Comparison of ENCODE assay signal across 9 mouse cellular contexts in genomic region chr5:115191880-115192827, GRCm38 (mm10). TPM values are rescaled to one million over a fixed set of nuclear protein-coding genes. Genes with fewer than 3 reads are reported as not detected.
DNase-seq lines count a peak whose midpoint lies in the region; ATAC-seq and TF ChIP-seq lines count a peak whose summit lies in the region.
"Had no signal": no experiment of that assay in that cellular context is flagged by ENCODE, and none has a peak within 500 bp of the region (broad histone marks: within the 10 kb centered on the region; RNA-seq: fewer than 3 reads in every experiment).

No protein-coding gene starts in this region.

- TF ChIP-seq EP300 in stomach, postnatal 0 days (optimal IDR thresholded peaks at IDR 0.05), result no peak

- peak overlapping the region; percentile 100; the same call in 1 of the 2 replicates for H3K4me2 ChIP-seq in stomach, embryonic 14.5 days (replicated peaks; ENCODE audit: low read depth, low read length)
- no peak overlapping the region for H3K4me2 ChIP-seq in stomach, postnatal 0 days (replicated peaks; ENCODE audit: low read depth)
- peak overlapping the region; percentile 97 for H3K4me2 ChIP-seq in hindbrain, postnatal 0 days (ENCODE audit: low read depth, low read length)

- no peak for ATAC-seq in stomach, embryonic 14.5 days (ENCODE audit: insufficient number of reproducible peaks, insufficient read depth, low FRiP score, low read depth)
- ATAC-seq in stomach, postnatal 0 days (ENCODE audit: low FRiP score, low TSS enrichment), result no peak
- no peak for ATAC-seq in hindbrain, postnatal 0 days
- no peak for ATAC-seq in activated CD4-positive, CD25-positive, alpha-beta regulatory T cell, adult 4 months

- WGBS in stomach, embryonic 14.5 days, result 12% methylated on average over 29 of the region's 29 CpGs
- 16% methylated on average over 29 of the region's 29 CpGs for WGBS in stomach, postnatal 0 days
- 7% methylated on average over 29 of the region's 29 CpGs for WGBS in hindbrain, postnatal 0 days

- no peak overlapping the region for H3K27ac ChIP-seq in stomach, embryonic 14.5 days (ENCODE audit: low read length)
- no peak overlapping the region for H3K27ac ChIP-seq in stomach, postnatal 0 days (replicated peaks)
- no peak overlapping the region for H3K27ac ChIP-seq in hindbrain, postnatal 0 days

- H3K4me1 ChIP-seq in stomach, embryonic 14.5 days (ENCODE audit: control insufficient read depth, insufficient read depth, low read length), result peaks cover 22% of the 10 kb centered on the region; the same call in 1 of the 2 replicates
- H3K4me1 ChIP-seq in stomach, postnatal 0 days (replicated peaks; ENCODE audit: control insufficient read depth, insufficient read depth), result peaks cover 2% of the 10 kb centered on the region; the same call in 1 of the 2 replicates
- H3K4me1 ChIP-seq in hindbrain, postnatal 0 days (ENCODE audit: insufficient read depth, low read length), result peaks cover 16% of the 10 kb centered on the region

- H3K9me3 ChIP-seq in stomach, embryonic 14.5 days (ENCODE audit: control insufficient read depth, low read depth, low read length), result no peaks in the 10 kb centered on the region
- H3K9me3 ChIP-seq in stomach, postnatal 0 days (ENCODE audit: control insufficient read depth, low read length), result no peaks in the 10 kb centered on the region
- H3K9me3 ChIP-seq in hindbrain, postnatal 0 days (ENCODE audit: low read length), result no peaks in the 10 kb centered on the region

- TF ChIP-seq CTCF in stomach, postnatal 0 days (IDR thresholded peaks at IDR 0.05; ENCODE audit: low read depth), result no peak
- TF ChIP-seq CTCF in hindbrain, postnatal 0 days (IDR thresholded peaks at IDR 0.05; ENCODE audit: low read depth), result no peak

- no peak overlapping the region for H3K4me3 ChIP-seq in stomach, embryonic 14.5 days (ENCODE audit: low read depth, low read length)
- H3K4me3 ChIP-seq in stomach, postnatal 0 days (ENCODE audit: low read depth, low read length), result no peak overlapping the region
- H3K4me3 ChIP-seq in hindbrain, postnatal 0 days (ENCODE audit: low read length), result peak overlapping the region; percentile 62

- H3K27me3 ChIP-seq in stomach, embryonic 14.5 days (ENCODE audit: control insufficient read depth, insufficient read depth, low read length), result peaks cover 26% of the 10 kb centered on the region
- H3K27me3 ChIP-seq in stomach, postnatal 0 days (ENCODE audit: control insufficient read depth, insufficient read depth, low read length), result peaks cover 19% of the 10 kb centered on the region
- peaks cover 12% of the 10 kb centered on the region; the same call in 1 of the 2 replicates for H3K27me3 ChIP-seq in hindbrain, postnatal 0 days (ENCODE audit: insufficient read depth, low read length)

- H3K36me3 ChIP-seq in stomach, embryonic 14.5 days (ENCODE audit: control insufficient read depth, insufficient read depth, low read length), result no peaks in the 10 kb centered on the region
- no peaks in the 10 kb centered on the region for H3K36me3 ChIP-seq in stomach, postnatal 0 days (ENCODE audit: control insufficient read depth, insufficient read depth, low read length)
- H3K36me3 ChIP-seq in hindbrain, postnatal 0 days (ENCODE audit: insufficient read depth, low read length), result no peaks in the 10 kb centered on the region

- peak; percentile 44 for DNase-seq in embryo, embryonic 11 days
- DNase-seq in embryo, embryonic 9.5 days (ENCODE audit: extremely low spot score), result no peak
- DNase-seq in stomach, postnatal 0 days (ENCODE audit: low spot score), result no peak
- DNase-seq in hindbrain, postnatal 0 days (ENCODE audit: low spot score), result peak; percentile 51
- peak; percentile 74 for DNase-seq in testis, postnatal 10 days (ENCODE audit: low spot score)
- no peak for DNase-seq in ovary, postnatal 36 days (ENCODE audit: low spot score)
- DNase-seq: right cerebral cortex, adult 18-20 months had no signal

- no peak overlapping the region for H3K9ac ChIP-seq in stomach, embryonic 14.5 days (replicated peaks; ENCODE audit: low read depth, low read length)
- H3K9ac ChIP-seq in stomach, postnatal 0 days (ENCODE audit: low read length), result no peak overlapping the region
- H3K9ac ChIP-seq in hindbrain, postnatal 0 days (replicated peaks; ENCODE audit: low read length), result peak overlapping the region; percentile 76; the same call in 1 of the 2 replicates

RNA-seq across cellular contexts. Expression of gene Cabp1, which starts 2.0 kb away (rescaled TPM):
- polyA plus RNA-seq in stomach, embryonic 14.5 days (2014; fragmentation: Nextera tagmentation; extraction: Ambion mirVana), result 1.00 and 1.5 TPM in 2 replicates
- polyA plus RNA-seq in stomach, postnatal 0 days (2015; fragmentation: Nextera tagmentation; extraction: Ambion mirVana), result 0.44 and 0.67 TPM in 2 replicates
- total RNA-seq in hindbrain, postnatal 0 days (2014; rRNA removed), result 21.4 and 34.6 TPM in 2 replicates
- polyA plus RNA-seq in hindbrain, postnatal 0 days (2015; fragmentation: Nextera tagmentation; extraction: Ambion mirVana), result 20.9 and 23.6 TPM in 2 replicates
- under 1 TPM in 1 of 2 experiments, not detected in 1; 0.54 TPM for polyA plus RNA-seq in activated CD4-positive, CD25-positive, alpha-beta regulatory T cell, adult 4 months (2017; shearing (Covaris generic))

RNA-seq across cellular contexts. Expression of gene Mlec, which starts 34.2 kb away (rescaled TPM):
- polyA plus RNA-seq in stomach, embryonic 14.5 days (2014; fragmentation: Nextera tagmentation; extraction: Ambion mirVana), result 52.6 and 61.3 TPM in 2 replicates
- 30.4 and 34.0 TPM in 2 replicates for polyA plus RNA-seq in stomach, postnatal 0 days (2015; fragmentation: Nextera tagmentation; extraction: Ambion mirVana)
- 65.5 and 80.9 TPM in 2 replicates for total RNA-seq in hindbrain, postnatal 0 days (2014; rRNA removed)
- polyA plus RNA-seq in hindbrain, postnatal 0 days (2015; fragmentation: Nextera tagmentation; extraction: Ambion mirVana), result 15.5 and 20.6 TPM in 2 replicates
- 10 to 100 TPM; 26.8 to 37.1 TPM for polyA plus RNA-seq in activated CD4-positive, CD25-positive, alpha-beta regulatory T cell, adult 4 months (2017; shearing (Covaris generic))

RNA-seq across cellular contexts. Expression of gene Pop5, which starts 43.5 kb away (rescaled TPM):
- 93.1 and 97.7 TPM in 2 replicates for polyA plus RNA-seq in stomach, embryonic 14.5 days (2014; fragmentation: Nextera tagmentation; extraction: Ambion mirVana)
- 83.9 and 85.3 TPM in 2 replicates for polyA plus RNA-seq in stomach, postnatal 0 days (2015; fragmentation: Nextera tagmentation; extraction: Ambion mirVana)
- 28.8 and 55.6 TPM in 2 replicates for total RNA-seq in hindbrain, postnatal 0 days (2014; rRNA removed)
- 99.1 and 99.3 TPM in 2 replicates for polyA plus RNA-seq in hindbrain, postnatal 0 days (2015; fragmentation: Nextera tagmentation; extraction: Ambion mirVana)
- 100 to 1,000 TPM; 122 to 135 TPM for polyA plus RNA-seq in activated CD4-positive, CD25-positive, alpha-beta regulatory T cell, adult 4 months (2017; shearing (Covaris generic))

RNA-seq across cellular contexts. Expression of gene Unc119b, which starts 57.4 kb away (rescaled TPM):
- 26.3 and 27.3 TPM in 2 replicates for polyA plus RNA-seq in stomach, embryonic 14.5 days (2014; fragmentation: Nextera tagmentation; extraction: Ambion mirVana)
- polyA plus RNA-seq in stomach, postnatal 0 days (2015; fragmentation: Nextera tagmentation; extraction: Ambion mirVana), result 12.7 and 12.9 TPM in 2 replicates
- total RNA-seq in hindbrain, postnatal 0 days (2014; rRNA removed), result 27.0 and 32.1 TPM in 2 replicates
- polyA plus RNA-seq in hindbrain, postnatal 0 days (2015; fragmentation: Nextera tagmentation; extraction: Ambion mirVana), result 22.5 and 23.4 TPM in 2 replicates
- polyA plus RNA-seq in activated CD4-positive, CD25-positive, alpha-beta regulatory T cell, adult 4 months (2017; shearing (Covaris generic)), result 10 to 100 TPM; 18.3 to 19.0 TPM

Comparison
In these comparisons a context has a peak if more than half of its experiments do, and no peak if none do; other contexts are left out.
1. DNase-seq: peak in embryo, embryonic 11 days (single experiment), hindbrain, postnatal 0 days (single experiment) and testis, postnatal 10 days (single experiment); none in embryo, embryonic 9.5 days (single experiment), stomach, postnatal 0 days (single experiment) and ovary, postnatal 36 days (single experiment).